13 mouse cellular contexts compared by ENCODE assay signal in the genomic region with DNA sequence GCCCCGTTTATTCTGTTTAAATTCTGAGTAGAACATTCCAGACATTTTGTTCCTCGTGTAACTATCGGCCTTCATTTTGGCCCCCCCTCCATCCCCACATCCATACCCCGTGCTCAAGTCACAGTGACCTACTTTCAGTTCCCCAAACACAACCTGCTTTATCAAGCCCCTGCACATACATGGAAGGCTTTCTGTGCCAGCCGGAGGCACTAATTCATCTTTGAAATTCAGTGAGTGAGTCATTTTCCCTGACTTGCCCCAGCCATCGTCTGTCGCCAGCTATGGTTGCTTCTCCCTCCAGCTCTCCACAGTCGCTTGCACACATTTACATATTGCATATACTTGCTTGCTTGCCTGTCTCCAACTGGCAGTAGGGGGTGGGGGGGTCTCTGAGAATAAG. TPM values are rescaled to one million over a fixed set of nuclear protein-coding genes. Genes with fewer than 3 reads are reported as not detected.
DNase-seq lines count a peak whose midpoint lies in the region; ATAC-seq lines count a peak whose summit lies in the region.
"Had no signal": no experiment of that assay in that cellular context is flagged by ENCODE, and none has a peak within 500 bp of the region (broad histone marks: within the 10 kb centered on the region; RNA-seq: fewer than 3 reads in every experiment).

No protein-coding gene starts in this region.

- H3K9me3 ChIP-seq in heart, embryonic 11.5 days (replicated peaks; ENCODE audit: control insufficient read depth, low read length), result no peaks in the 10 kb centered on the region
- H3K9me3 ChIP-seq: liver, embryonic 12.5 days had no signal

- no peak overlapping the region for H3K9ac ChIP-seq in heart, embryonic 11.5 days (ENCODE audit: low read depth, low read length)
- H3K9ac ChIP-seq: liver, embryonic 12.5 days had no signal

- no peak overlapping the region for H3K4me2 ChIP-seq in heart, embryonic 11.5 days
- H3K4me2 ChIP-seq: liver, embryonic 12.5 days had no signal

- no peak overlapping the region for H3K4me3 ChIP-seq in heart, embryonic 11.5 days (ENCODE audit: low read depth, low read length)
- H3K4me3 ChIP-seq: gastrocnemius, adult 2 months; liver, embryonic 12.5 days had no signal

- H3K4me1 ChIP-seq in heart, embryonic 11.5 days (ENCODE audit: control insufficient read depth, insufficient read depth, low read length), result 0 out of 2 replicates have a peak, but pooled peaks cover 3% of the 10 kb centered on the region

- no peak for ATAC-seq in heart, embryonic 11.5 days (replicated peaks; ENCODE audit: insufficient number of reproducible peaks, low FRiP score, low TSS enrichment)
- ATAC-seq: activated CD4-positive, CD25-positive, alpha-beta regulatory T cell, adult 4 months; intestine, postnatal 0 days; liver, embryonic 12.5 days had no signal

- H3K36me3 ChIP-seq in heart, embryonic 11.5 days (ENCODE audit: control insufficient read depth, insufficient read depth, low read length), result no peaks in the 10 kb centered on the region
- H3K36me3 ChIP-seq: liver, embryonic 12.5 days had no signal

- DNase-seq in left cerebral cortex, adult 18-20 months (ENCODE audit: low spot score in 2 of 2), result peak; percentile 36 to 39
- no peak for DNase-seq in left cerebral cortex, adult 11 months (ENCODE audit: low spot score)
- DNase-seq in NIH3T3 (ENCODE audit: low read depth), result peak; percentile 44
- DNase-seq in frontal cortex, postnatal 36 days (ENCODE audit: low spot score in 2 of 2), result peak; percentile 31 to 34
- peak; percentile 20 for DNase-seq in right cerebral cortex, postnatal 25 days
- no peak for DNase-seq in layer of hippocampus, adult 9-10 months (ENCODE audit: low spot score)
- DNase-seq in heart, adult 9 months (ENCODE audit: low spot score in 2 of 2), result no peak
- DNase-seq: cerebellum, postnatal 10 days; gastrocnemius, adult 2 months had no signal

- no peak overlapping the region for H3K27ac ChIP-seq in heart, embryonic 11.5 days (ENCODE audit: low read depth, low read length)
- H3K27ac ChIP-seq: gastrocnemius, adult 2 months; liver, embryonic 12.5 days had no signal

- H3K27me3 ChIP-seq in heart, embryonic 11.5 days (ENCODE audit: control insufficient read depth, insufficient read depth, low read length), result no peaks in the 10 kb centered on the region

- WGBS in heart, embryonic 11.5 days (ENCODE audit: insufficient replicate concordance), result 58% methylated on average over 8 of the region's 8 CpGs

RNA-seq across cellular contexts. Expression of gene Clspn, which starts 3.6 kb away (rescaled TPM):
- total RNA-seq in left cerebral cortex, adult 18-20 months (2021), result 1 to 10 TPM in 1 of 2 experiments, under 1 TPM in 1; 0.98 to 3.2 TPM
- polyA plus RNA-seq in heart, embryonic 11.5 days (2014; fragmentation: Nextera tagmentation; extraction: Ambion mirVana), result 23.1 and 36.3 TPM in 2 replicates

RNA-seq across cellular contexts. Expression of gene Ago4, which starts 19.8 kb away (rescaled TPM):
- 1 to 10 TPM; 8.5 to 9.7 TPM for total RNA-seq in left cerebral cortex, adult 18-20 months (2021)
- 1.1 and 1.3 TPM in 2 replicates for polyA plus RNA-seq in heart, embryonic 11.5 days (2014; fragmentation: Nextera tagmentation; extraction: Ambion mirVana)

RNA-seq across cellular contexts. Expression of gene 5730409E04Rik, which starts 56.5 kb away (rescaled TPM):
- 10 to 100 TPM; 69.4 to 75.7 TPM for total RNA-seq in left cerebral cortex, adult 18-20 months (2021)
- 1.6 and 1.9 TPM in 2 replicates for polyA plus RNA-seq in heart, embryonic 11.5 days (2014; fragmentation: Nextera tagmentation; extraction: Ambion mirVana)

Comparison
In these comparisons a context has a peak if more than half of its experiments do, and no peak if none do; other contexts are left out.
1. DNase-seq: peak in left cerebral cortex, adult 18-20 months (2 of 2), NIH3T3 (single experiment), frontal cortex, postnatal 36 days (2 of 2) and right cerebral cortex, postnatal 25 days (single experiment); none in left cerebral cortex, adult 11 months (single experiment), layer of hippocampus, adult 9-10 months (single experiment) and heart, adult 9 months (0 of 2).